Mouse (Mus musculus) bone marrow macrophage, adult 2 months (primary cell): ENCODE results near the gene Dtx4.

Experiments
- CTCF ChIP-seq: IDR thresholded peaks from 2 replicates; pipeline ENCODE4 v1.5.1; 2012; ENCODE audit warnings: low read depth, mild to moderate bottlenecking, low read length, moderate library complexity
- POLR2A ChIP-seq: IDR thresholded peaks from 2 replicates; pipeline ENCODE4 v1.6.1; 2012; ENCODE audit warnings: mild to moderate bottlenecking, low read depth, low read length, borderline replicate concordance

DNA sequence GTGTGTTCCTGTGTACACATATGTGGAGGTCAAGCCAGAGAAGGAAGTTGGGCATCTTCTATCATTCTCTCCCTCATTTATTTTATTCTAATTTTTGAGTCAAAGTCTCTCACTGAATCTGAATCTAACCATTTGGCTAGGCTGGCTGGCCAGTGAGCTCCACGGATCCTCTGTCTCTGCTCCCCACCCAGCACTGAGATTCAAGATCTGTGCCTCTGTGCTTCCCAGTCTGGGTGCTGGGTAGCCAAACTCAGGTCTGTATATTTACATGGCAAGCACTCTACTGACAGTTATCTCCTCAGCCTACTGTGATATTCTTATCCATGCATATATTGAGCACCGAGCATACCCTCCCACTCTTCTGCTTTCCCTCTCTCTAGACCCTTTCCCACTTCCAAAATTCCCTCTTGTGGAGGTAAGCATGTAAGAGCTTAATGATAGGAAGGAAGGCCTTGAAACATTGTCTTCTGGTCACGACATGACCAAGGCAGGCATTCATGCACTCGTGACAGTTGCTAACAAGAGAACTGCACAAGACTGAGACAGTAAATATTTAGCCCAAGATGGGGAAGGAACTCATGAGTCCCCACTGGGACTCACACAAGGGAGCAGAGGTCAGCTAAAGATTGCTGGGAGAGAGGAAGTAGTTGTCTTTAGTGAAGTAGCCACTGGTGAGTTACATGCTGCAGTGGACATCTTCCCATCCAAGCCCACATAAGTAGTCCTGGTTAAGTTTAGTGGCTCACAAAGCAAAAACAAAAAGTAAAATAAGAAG lies 65.3 kb downstream of the Dtx4 start:
- TF ChIP-seq POLR2A (no peak), CTCF (no peak)
